Mouse (Mus musculus): ENCODE measurements around the gene Fggy.

- no peak for TF ChIP-seq CTCF (IDR thresholded peaks at IDR 0.05; ENCODE audit: low read depth, low read length)
- no peak for TF ChIP-seq POLR2A (IDR thresholded peaks at IDR 0.05; ENCODE audit: borderline replicate concordance, low read depth, low read length)
Measured at GRCm38 (mm10) chr4:95573704-95574103, 16.4 kb downstream of the Fggy start.
